Mouse (Mus musculus): ENCODE measurements around the gene 2510039O18Rik. TPM values are rescaled to one million over a fixed set of nuclear protein-coding genes. Genes with fewer than 3 reads are reported as not detected.

Gene 2510039O18Rik
- polyA plus RNA-seq, 1 experiment from 2014 or later, result 39.1 TPM

DNA sequence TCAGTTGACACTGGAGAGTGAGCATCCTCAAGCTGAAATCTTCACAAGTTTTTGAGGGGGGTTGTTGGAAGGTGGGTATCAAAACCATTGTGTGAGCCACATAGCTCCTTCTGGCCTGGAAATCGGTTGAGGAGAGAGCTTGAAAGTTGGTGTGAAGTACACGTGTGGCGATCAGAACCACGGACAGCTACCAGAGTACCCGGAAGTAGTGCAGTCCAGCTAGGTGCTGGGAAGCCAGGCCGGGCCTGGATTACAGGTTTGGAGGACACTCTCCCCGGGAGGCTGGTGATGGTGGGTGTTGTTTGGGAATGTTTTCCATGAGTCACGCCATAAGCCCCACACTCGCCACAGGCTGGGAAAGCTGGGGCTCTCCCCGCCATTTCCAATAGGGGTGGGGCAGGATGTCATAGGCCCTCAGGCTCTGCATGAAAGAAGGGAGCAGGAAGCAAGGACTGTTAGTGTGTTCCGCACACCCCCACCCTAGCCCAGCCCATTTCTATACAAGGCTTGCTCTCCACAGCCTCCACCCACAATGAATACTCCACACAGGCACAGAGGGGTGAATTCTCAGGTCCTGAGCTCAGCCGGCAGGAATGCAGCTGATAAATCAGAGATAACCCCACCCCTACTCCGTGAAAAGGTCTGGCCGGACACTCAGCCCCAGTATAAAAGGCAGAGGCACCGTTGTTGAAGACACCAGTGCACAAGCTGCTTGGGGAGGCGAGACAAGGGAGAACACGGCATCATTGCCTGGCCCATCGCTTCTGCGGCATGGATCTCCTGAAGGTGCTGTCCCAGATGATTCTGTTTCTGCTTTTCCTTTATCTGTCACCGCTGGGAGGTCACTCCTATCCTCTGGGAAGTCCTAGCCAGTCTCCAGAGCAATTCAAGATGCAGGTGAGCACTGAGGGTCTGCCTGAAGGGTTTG, 44.8 kb downstream of the 2510039O18Rik start, which contains the start of gene Nppb:
Gene Nppb (plus strand): TSS at position 584 of the 928 bp plus-strand sequence.
- Histone ChIP-seq H3K79me2 (ENCODE audit: inconsistent target) (no peaks in the 10 kb centered on the region), H3K4me3 (ENCODE audit: inconsistent target) (no peak within 1 kb of the TSS), H3K27ac (no peak within 1 kb of the TSS), H3K36me3 (ENCODE audit: inconsistent target) (no peaks in the 10 kb centered on the region)
- 27% methylated on average over 20 of the region's 20 CpGs for WGBS (ENCODE audit: missing documents)

- no peak overlapping the region for H3K4me3 ChIP-seq (ENCODE audit: inconsistent target)
- WGBS (ENCODE audit: missing documents), result 68% methylated on average over 7 of the region's 7 CpGs
- H3K79me2 ChIP-seq (ENCODE audit: inconsistent target), result no peaks in the 10 kb centered on the region
- H3K27ac ChIP-seq, result no peak overlapping the region
- H3K36me3 ChIP-seq (ENCODE audit: inconsistent target), result no peaks in the 10 kb centered on the region
These were observed 52.9 kb downstream of the 2510039O18Rik start for GRCm38 (mm10) chr4:147993571-147994095.

DNA sequence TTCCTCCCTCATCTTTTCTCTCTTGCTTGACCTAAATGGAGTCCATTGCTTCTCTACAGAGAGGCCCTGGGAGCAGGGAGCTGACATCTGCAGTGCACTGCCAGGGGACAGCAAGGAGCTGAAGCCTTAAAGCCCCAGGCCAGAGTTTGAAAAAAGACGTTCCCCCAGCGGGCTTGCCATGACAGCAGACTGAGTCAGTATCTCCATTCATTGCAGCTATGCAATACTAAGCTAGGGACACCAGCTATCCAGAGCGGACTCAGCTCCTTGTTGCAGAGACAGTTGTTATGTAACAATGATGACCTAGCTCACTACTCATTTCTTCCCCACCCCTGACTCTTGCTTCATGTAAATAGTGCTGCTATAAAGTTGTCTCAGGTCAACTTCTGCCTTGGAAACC, 54.6 kb downstream of the 2510039O18Rik start:
- WGBS (ENCODE audit: missing documents), result 95% methylated on average over 3 of the region's 3 CpGs
- Histone ChIP-seq H3K4me3 (ENCODE audit: inconsistent target) (no peak overlapping the region), H3K79me2 (ENCODE audit: inconsistent target) (no peaks in the 10 kb centered on the region), H3K36me3 (ENCODE audit: inconsistent target) (no peaks in the 10 kb centered on the region), H3K27ac (no peak overlapping the region)

Other genes with a start within 250 kb of the 2510039O18Rik start
- not detected in 3 replicates for gene Zfp534, start 238.3 kb upstream of the 2510039O18Rik start, polyA plus RNA-seq (2018)
- gene Zfp984, start 131.1 kb upstream of the 2510039O18Rik start, polyA plus RNA-seq (2018), result 34.1 to 102 TPM (median 34.9 TPM) in 3 replicates
- gene Zfp933, start 92.5 kb upstream of the 2510039O18Rik start, polyA plus RNA-seq (2018), result 5.4 to 7.7 TPM (median 5.8 TPM) in 3 replicates
- gene Miip, start 72.1 kb upstream of the 2510039O18Rik start, polyA plus RNA-seq (2018), result 6.2 to 15.8 TPM (median 11.0 TPM) in 3 replicates
- 0.62 to 2.3 TPM (median 0.75 TPM) in 3 replicates for gene Fv1, start 71.9 kb upstream of the 2510039O18Rik start, polyA plus RNA-seq (2018)
- 28.8 to 35.7 TPM (median 29.8 TPM) in 3 replicates for gene Mfn2, start 36.2 kb upstream of the 2510039O18Rik start, polyA plus RNA-seq (2018)
- gene Plod1, start 4.1 kb upstream of the 2510039O18Rik start, polyA plus RNA-seq (2018), result 144 to 203 TPM (median 190 TPM) in 3 replicates
- not detected in 3 replicates for gene Nppb, start 44.9 kb downstream of the 2510039O18Rik start, polyA plus RNA-seq (2018)
- not detected in 3 replicates for gene Nppa, start 59.8 kb downstream of the 2510039O18Rik start, polyA plus RNA-seq (2018)
- gene Clcn6, start 97.9 kb downstream of the 2510039O18Rik start, polyA plus RNA-seq (2018), result 9.4 to 11.3 TPM (median 9.5 TPM) in 3 replicates
- 23.2 to 110 TPM (median 45.0 TPM) in 3 replicates for gene Mthfr, start 98.2 kb downstream of the 2510039O18Rik start, polyA plus RNA-seq (2018)
- 19.8 to 35.9 TPM (median 33.6 TPM) in 3 replicates for gene Agtrap, start 147.1 kb downstream of the 2510039O18Rik start, polyA plus RNA-seq (2018)
- gene Mad2l2, start 189.5 kb downstream of the 2510039O18Rik start, polyA plus RNA-seq (2018), result 7.8 to 13.8 TPM (median 12.4 TPM) in 3 replicates
- not detected in 3 replicates for gene Draxin, start 189.8 kb downstream of the 2510039O18Rik start, polyA plus RNA-seq (2018)
- gene Fbxo6, start 211.2 kb downstream of the 2510039O18Rik start, polyA plus RNA-seq (2018), result 31.9 to 51.1 TPM (median 41.3 TPM) in 3 replicates
- gene Fbxo44, start 219.6 kb downstream of the 2510039O18Rik start, polyA plus RNA-seq (2018), result 1.5 to 3.2 TPM (median 1.7 TPM) in 3 replicates
- not detected in 3 replicates for gene Fbxo2, start 219.7 kb downstream of the 2510039O18Rik start, polyA plus RNA-seq (2018)